Mouse (Mus musculus) kidney, adult 2 months (tissue): ENCODE measurements around the gene Cntnap2.

Experiments used
- CTCF ChIP-seq: fragments of 200-500 bp; conservative IDR thresholded peaks from 2 replicates; pipeline ENCODE4 v1.5.1; 2011; ENCODE audit warnings: low read depth, mild to moderate bottlenecking, control low read depth, low read length, moderate library complexity, mixed read lengths; ENCODE audit not compliant: insufficient read depth, insufficient read length
- POLR2A ChIP-seq: fragments of 200-500 bp; IDR thresholded peaks from one replicate; pipeline ENCODE4 v1.6.1; 2011; ENCODE audit warnings: low read depth, low read length, control low read depth

- TF ChIP-seq POLR2A (no peak), CTCF (no peak)
These were observed 54.5 kb downstream of the Cntnap2 start for GRCm38 (mm10) chr6:45113613-45114012.
